Mouse (Mus musculus) liver, embryonic 14.5 days (tissue): ENCODE measurements around the gene Spx. TPM values are rescaled to one million over a fixed set of nuclear protein-coding genes. Genes with fewer than 3 reads are reported as not detected.
A peak's percentile ranks its signal among the peaks of the same experiment; 100 is the strongest.

Experiments used
- ATAC-seq: fragments of 200-750 bp; cut with Nextera tagmentation; 2 replicates; pipeline ENCODE4 v1.8.0; 2017; ENCODE audit warnings: moderate number of reproducible peaks, mild to moderate bottlenecking, moderate library complexity; ENCODE audit not compliant: insufficient read depth
- DNase-seq, 3 experiments: peaks; one replicate each; pipeline ENCODE4 v3.0.0-alpha.2; 2012 to 2013; ENCODE audit warnings: low read depth in 3 of 3, low spot score in 3 of 3
- H3K27ac ChIP-seq: fragments of 300-500 bp; sonication (generic); 2 replicates; pipeline ENCODE4 v1.5.1; 2014; ENCODE audit warnings: moderate library complexity, mild to moderate bottlenecking, control low read depth, inconsistent platforms
- H3K27me3 ChIP-seq: fragments of 300-500 bp; sonication (generic); 2 replicates; pipeline ENCODE4 v1.6.1; 2014; ENCODE audit warnings: mild to moderate bottlenecking, low read length, moderate library complexity; ENCODE audit not compliant: control insufficient read depth, insufficient read depth
- H3K36me3 ChIP-seq: fragments of 300-500 bp; sonication (generic); replicated peaks from 2 replicates; pipeline ENCODE4 v1.6.1; 2014; ENCODE audit warnings: low read depth; ENCODE audit not compliant: control insufficient read depth, insufficient read depth
- H3K4me1 ChIP-seq, 2 experiments: fragments of 200-500 bp in 1 of 2; fragments of 300-500 bp in 1 of 2; sonication (generic) in 1 of 2; replicated peaks; 2 replicates each; pipeline ENCODE4 v1.6.1; 2012 to 2014; ENCODE audit warnings: antibody characterized with exemption in 1 of 2, inconsistent platforms in 1 of 2, low read length in 1 of 2; ENCODE audit not compliant: control insufficient read depth in 2 of 2, insufficient read depth in 2 of 2
- H3K4me2 ChIP-seq: fragments of 300-500 bp; sonication (generic); 2 replicates; pipeline ENCODE4 v1.6.1; 2014; ENCODE audit warnings: low read depth, mild to moderate bottlenecking, control low read depth, moderate library complexity
- H3K4me3 ChIP-seq, 2 experiments: fragments of 200-500 bp in 1 of 2; fragments of 300-500 bp in 1 of 2; sonication (generic) in 1 of 2; 2 replicates each; pipeline ENCODE4 v1.5.1; 2012 to 2014; ENCODE audit warnings: low read depth in 2 of 2, low read length in 2 of 2, mild to moderate bottlenecking in 2 of 2, control low read depth in 1 of 2, inconsistent platforms in 1 of 2, moderate library complexity in 1 of 2; ENCODE audit not compliant: insufficient read depth in 1 of 2
- H3K9ac ChIP-seq: fragments of 300-500 bp; sonication (generic); replicated peaks from 2 replicates; pipeline ENCODE4 v1.6.1; 2014; ENCODE audit warnings: mild to moderate bottlenecking, control low read depth, moderate library complexity
- H3K9me3 ChIP-seq: fragments of 300-500 bp; sonication (generic); 2 replicates; pipeline ENCODE4 v1.6.1; 2016; ENCODE audit warnings: low read length, mixed read lengths; ENCODE audit not compliant: control insufficient read depth
- CTCF ChIP-seq: IDR thresholded peaks from 2 replicates; pipeline ENCODE4 v1.5.1; 2016; ENCODE audit warnings: antibody characterized with exemption, low read depth, control low read depth
- EP300 ChIP-seq: IDR thresholded peaks from 2 replicates; pipeline ENCODE4 v1.6.1; 2016; ENCODE audit warnings: antibody characterized with exemption, low read depth
- WGBS: fragments of 180-500 bp; shearing (Covaris S2); extraction: QIAGEN DNeasy Blood & Tissue Kit; methylation state at CpG from one replicate; pipeline ENCODE4 v1.1.7; 2014; ENCODE audit not compliant: insufficient replicate concordance; 5-methylcytosine and 5-hydroxymethylcytosine counted together
- polyA plus RNA-seq, 2 experiments: library from polyadenylated mRNA; depleted of rRNA in 1 of 2; stranded (reverse) in 1 of 2; unstranded in 1 of 2; fragments of >200 nt; fragmentation: Nextera tagmentation in 1 of 2; extraction: Ambion mirVana in 1 of 2; gene quantifications; 2 replicates each; pipeline versions ENCODE4 v1.2.1 to v1.2.3; 2012 to 2014

Spx gene
- polyA plus RNA-seq, 2 experiments = 0.29 to 0.65 TPM

DNA sequence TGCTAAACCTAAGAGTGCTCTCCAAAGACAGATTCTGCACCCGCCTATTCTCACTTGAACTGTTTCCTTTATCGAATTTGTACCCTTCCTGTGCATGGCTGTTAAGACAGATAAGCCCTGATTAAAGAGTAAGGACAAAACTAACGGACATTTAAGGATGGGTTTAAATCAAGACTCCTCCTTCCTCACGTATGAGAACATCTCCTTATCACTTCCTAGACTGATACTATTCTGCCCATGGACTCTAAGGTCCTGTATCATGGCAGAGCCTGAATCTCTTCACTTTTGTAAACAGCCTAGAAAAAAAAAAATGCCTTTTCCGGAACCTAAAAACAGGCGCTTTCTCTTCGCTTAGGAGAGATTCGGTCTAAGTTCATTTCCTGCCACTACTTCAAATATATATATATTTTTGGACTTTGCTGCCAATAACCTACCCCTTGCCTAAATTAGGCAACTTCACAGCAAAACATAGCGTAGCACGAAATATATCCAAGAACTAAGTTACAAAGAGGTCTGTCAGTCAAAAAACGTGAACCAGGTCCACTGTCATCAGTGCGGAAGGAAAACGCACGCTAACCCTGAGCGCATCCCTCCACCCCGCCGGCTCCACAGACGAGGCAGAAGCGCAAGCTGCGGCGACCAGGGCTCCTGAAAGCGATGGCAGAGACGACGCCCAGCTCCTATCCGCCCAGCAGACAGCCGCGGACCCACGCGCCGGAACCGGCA is 26.8 kb upstream of the Spx start:
- Histone ChIP-seq H3K27ac (peak overlapping the region; percentile 75), H3K27me3 (no peaks in the 10 kb centered on the region), H3K9me3 (no peaks in the 10 kb centered on the region), H3K9ac (peak overlapping the region; percentile 74), H3K36me3 (no peaks in the 10 kb centered on the region; the same call in 1 of the 2 replicates), H3K4me3 (peak overlapping the region; percentile 83 to 92), H3K4me2 (peak overlapping the region; percentile 85), H3K4me1 (peaks cover 4 to 17% of the 10 kb centered on the region in 2 experiments)
- TF ChIP-seq EP300 (peak; percentile 90), CTCF (no peak)
- WGBS = under 1% methylated on average over 31 of the region's 31 CpGs
- ATAC-seq (peak; percentile 68), DNase-seq (peak; percentile 51 to 75 (median 58))

DNA sequence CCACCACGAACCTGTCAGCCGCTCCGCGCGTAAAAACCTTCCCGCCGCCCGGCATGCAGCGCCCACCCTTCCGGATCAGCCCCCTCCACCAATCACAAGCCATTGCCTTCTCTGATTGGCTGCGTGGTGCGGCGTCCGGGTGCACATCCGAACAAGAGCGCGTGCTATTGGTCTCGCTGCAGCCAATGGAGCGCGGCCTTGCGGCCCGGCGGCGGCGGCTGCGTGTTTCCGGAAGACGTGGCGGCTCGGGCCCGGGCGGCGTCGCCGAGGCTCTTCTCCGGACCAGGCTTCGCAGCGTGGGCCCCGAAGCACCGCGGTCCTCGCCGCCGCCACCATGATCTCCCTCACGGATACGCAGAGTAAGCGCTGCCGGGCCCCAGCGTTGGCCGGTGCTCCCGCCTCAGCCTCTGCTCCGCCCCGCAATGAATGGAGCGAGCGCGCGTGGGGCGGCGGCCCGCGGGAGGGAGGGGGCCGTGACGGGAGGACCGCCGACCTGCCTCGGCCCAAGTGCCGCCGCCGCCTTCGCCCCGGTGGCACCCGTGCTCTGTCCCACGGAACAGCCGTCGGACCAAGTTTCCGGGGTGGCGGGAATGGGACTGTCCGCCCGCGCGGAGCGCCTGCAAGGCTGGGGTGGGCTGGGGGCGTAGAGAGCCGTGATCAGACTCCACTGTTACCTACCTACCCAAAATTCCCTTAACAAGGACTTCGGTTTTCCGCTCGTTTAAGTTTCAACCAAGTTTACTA is 26.1 kb upstream of the Spx start, which contains the start of the genes Recql and Golt1b:
TSS of gene Recql (minus strand) at position 77 of the 744 bp plus-strand sequence.
TSS of gene Golt1b (plus strand) at position 211 of the 744 bp plus-strand sequence.
- Histone ChIP-seq H3K9me3 (no peaks in the 10 kb centered on the region), H3K4me3 (peak within 1 kb of the TSS; percentile 83 to 92), H3K9ac (peak within 1 kb of the TSS; percentile 87), H3K4me2 (peak within 1 kb of the TSS; percentile 85), H3K36me3 (no peaks in the 10 kb centered on the region; the same call in 1 of the 2 replicates), H3K27ac (peak within 1 kb of the TSS; percentile 75), H3K4me1 (peaks cover 4 to 17% of the 10 kb centered on the region in 2 experiments), H3K27me3 (no peaks in the 10 kb centered on the region)
- WGBS = under 1% methylated on average over 81 of the region's 87 CpGs
- DNase-seq (peak; percentile 92 to 93 (median 92)), ATAC-seq (peak; percentile 98)
- no peak for TF ChIP-seq CTCF
- TF ChIP-seq EP300 = peak; percentile 51; the same call in 1 of the 2 replicates

GRCm38 (mm10) chr6:142387755-142388271 is 25.4 kb upstream of the Spx start:
- no peaks in the 10 kb centered on the region for H3K27me3 ChIP-seq
- H3K36me3 ChIP-seq = no peaks in the 10 kb centered on the region; the same call in 1 of the 2 replicates
- no peak for TF ChIP-seq EP300
- TF ChIP-seq CTCF = no peak
- no peaks in the 10 kb centered on the region for H3K9me3 ChIP-seq
- peaks cover 4 to 17% of the 10 kb centered on the region in 2 experiments for H3K4me1 ChIP-seq
- peak overlapping the region; percentile 87 for H3K9ac ChIP-seq
- H3K4me3 ChIP-seq = peak overlapping the region; percentile 77 to 92
- 15% methylated on average over 8 of the region's 8 CpGs for WGBS
- no peak for DNase-seq
- H3K27ac ChIP-seq = no peak overlapping the region
- H3K4me2 ChIP-seq = peak overlapping the region; percentile 85
- ATAC-seq = no peak

DNA sequence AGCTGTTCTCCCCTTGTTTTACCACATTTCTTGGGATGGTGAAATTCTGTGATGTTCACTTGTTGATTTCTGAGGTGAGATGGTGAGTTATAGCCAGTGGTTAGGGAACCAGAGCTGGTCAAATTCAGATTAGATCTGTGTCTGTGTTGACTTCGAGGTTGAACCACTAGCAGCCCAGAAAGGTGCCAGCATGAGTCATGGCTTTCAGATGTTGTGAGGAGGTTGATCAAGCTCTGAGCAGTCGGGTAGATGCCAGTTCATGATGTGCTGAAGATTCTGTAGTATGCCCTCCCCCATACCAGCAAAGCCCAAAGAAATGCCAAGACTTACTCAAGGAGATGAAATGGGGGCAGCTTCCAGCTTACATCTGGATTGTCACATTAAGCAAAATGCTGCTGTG is 24.1 kb upstream of the Spx start:
- no peak overlapping the region for H3K4me3 ChIP-seq
- peaks cover 2% of the 10 kb centered on the region for H3K36me3 ChIP-seq
- no peak for ATAC-seq
- H3K4me2 ChIP-seq = no peak overlapping the region; the same call in 1 of the 2 replicates
- no peak overlapping the region for H3K9ac ChIP-seq
- no peaks in the 10 kb centered on the region for H3K27me3 ChIP-seq
- no peak for DNase-seq
- no peak overlapping the region for H3K27ac ChIP-seq
- TF ChIP-seq EP300 (no peak), CTCF (no peak)
- peaks cover 4 to 17% of the 10 kb centered on the region in 2 experiments for H3K4me1 ChIP-seq
- H3K9me3 ChIP-seq = no peaks in the 10 kb centered on the region
- WGBS = 30% methylated on average over 2 of the region's 2 CpGs
